In genomic region chr8:56278545-56279063, GRCm38 (mm10) we compare ENCODE assay signal across 17 mouse cellular contexts.
"Had no signal": no experiment of that assay in that cellular context is flagged by ENCODE, and none has a peak within 500 bp of the region (broad histone marks: within the 10 kb centered on the region; RNA-seq: fewer than 3 reads in every experiment).

No protein-coding gene starts in this region.

- H3K36me3 ChIP-seq: liver, embryonic 13.5 days; stomach, embryonic 15.5 days had no signal

- H3K9ac ChIP-seq: liver, embryonic 13.5 days; lung, embryonic 14.5 days; stomach, embryonic 15.5 days had no signal

- H3K4me3 ChIP-seq: layer of hippocampus, adult 2 months; left cerebral cortex, adult 2 months; liver, embryonic 13.5 days; stomach, embryonic 15.5 days had no signal

- ATAC-seq: inflammation-experienced regulatory T-cells, adult 6 months; midbrain, embryonic 16.5 days had no signal

- H3K4me2 ChIP-seq: liver, embryonic 13.5 days; lung, embryonic 14.5 days; stomach, embryonic 15.5 days had no signal

- H3K9me3 ChIP-seq: liver, embryonic 13.5 days; stomach, embryonic 15.5 days had no signal

- DNase-seq: kidney, adult 18-20 months; kidney, adult 9 months; kidney, postnatal 14 days; layer of hippocampus, adult 9-11 months; liver, embryonic 13.5 days; lung, embryonic 14.5 days; right cerebral cortex, postnatal 4 days; spleen, adult 18-20 months; thymus, adult 2 months; thymus, postnatal 14 days; thymus, postnatal 4 days had no signal

- H3K4me1 ChIP-seq: liver, embryonic 13.5 days; stomach, embryonic 15.5 days had no signal

- H3K27ac ChIP-seq: layer of hippocampus, adult 2 months; left cerebral cortex, adult 2 months; liver, embryonic 13.5 days; macrophage; stomach, embryonic 15.5 days had no signal

- H3K27me3 ChIP-seq: liver, embryonic 13.5 days; stomach, embryonic 15.5 days had no signal
